Mouse (Mus musculus) liver, embryonic 12.5 days (tissue): ENCODE data around the gene H60b. TPM values are rescaled to one million over a fixed set of nuclear protein-coding genes. Genes with fewer than 3 reads are reported as not detected.
"Not testable (repeated sequence)": the region's sequence is repeated elsewhere in the genome, so short reads cannot be mapped to it uniquely, and the experiment has no call there.

ENCODE experiments used
- ATAC-seq: fragments of 200-750 bp; cut with Nextera tagmentation; 2 replicates; pipeline ENCODE4 v1.8.0; 2017; ENCODE audit warnings: moderate number of reproducible peaks, mild to moderate bottlenecking, moderate library complexity
- H3K27ac ChIP-seq: fragments of 300-500 bp; sonication (generic); 2 replicates; pipeline ENCODE4 v1.5.1; 2016; ENCODE audit warnings: mild to moderate bottlenecking
- H3K27me3 ChIP-seq: fragments of 300-500 bp; sonication (generic); replicated peaks from 2 replicates; pipeline ENCODE4 v1.6.1; 2016; ENCODE audit warnings: mild to moderate bottlenecking, moderate library complexity
- H3K36me3 ChIP-seq: fragments of 300-500 bp; sonication (generic); 2 replicates; pipeline ENCODE4 v1.6.1; 2016; ENCODE audit warnings: mild to moderate bottlenecking, moderate library complexity
- H3K4me1 ChIP-seq: fragments of 300-500 bp; sonication (generic); 2 replicates; pipeline ENCODE4 v1.6.1; 2016
- H3K4me2 ChIP-seq: fragments of 300-500 bp; sonication (generic); 2 replicates; pipeline ENCODE4 v1.6.1; 2016; ENCODE audit warnings: mild to moderate bottlenecking, moderate library complexity
- H3K4me3 ChIP-seq: fragments of 300-500 bp; sonication (generic); 2 replicates; pipeline ENCODE4 v1.5.1; 2016; ENCODE audit warnings: mild to moderate bottlenecking, moderate library complexity
- H3K9ac ChIP-seq: fragments of 300-500 bp; sonication (generic); 2 replicates; pipeline ENCODE4 v1.6.1; 2016; ENCODE audit warnings: mild to moderate bottlenecking, moderate library complexity
- H3K9me3 ChIP-seq: fragments of 300-500 bp; sonication (generic); replicated peaks from 2 replicates; pipeline ENCODE4 v1.6.1; 2016; ENCODE audit warnings: mild to moderate bottlenecking, moderate library complexity
- whole genome bisulfite sequencing: fragments of 180-500 bp; shearing (Covaris S2); methylation state at CpG from one replicate; pipeline ENCODE4 v1.1.7; 2016; ENCODE audit not compliant: insufficient replicate concordance; 5-methylcytosine and 5-hydroxymethylcytosine counted together
- polyA plus RNA-seq: library from polyadenylated mRNA; unstranded; fragments of >200 nt; fragmentation: Nextera tagmentation; extraction: Ambion mirVana; gene quantifications from 2 replicates; pipeline ENCODE4 v1.2.1, GENCODE M21; 2016

The H60b gene
- 0.16 and 0.30 TPM in 2 replicates for polyA plus RNA-seq

- ATAC-seq, H3K4me1 ChIP-seq, H3K9ac ChIP-seq, H3K36me3 ChIP-seq, H3K27ac ChIP-seq, H3K9me3 ChIP-seq: not testable (repeated sequence)
- Histone ChIP-seq H3K4me2 (peak within 1 kb of the TSS; percentile 55), H3K27me3 (peaks cover 73% of the 10 kb centered on the region), H3K4me3 (peak within 1 kb of the TSS; percentile 37)
- 2% methylated on average over 43 of the region's 48 CpGs for WGBS
Observed at GRCm38 (mm10) chr10:22158310-22158999, at the start of gene H60b, which contains the start of gene Raet1e. H60b (plus strand) TSS chr10:22158586. Raet1e (plus strand) TSS chr10:22158569.

GRCm38 (mm10) chr10:22140665-22141280 lies 17.6 kb upstream of the H60b start:
- Histone ChIP-seq H3K4me2 (peak overlapping the region; percentile 56), H3K4me1 (no peaks in the 10 kb centered on the region), H3K9me3 (no peaks in the 10 kb centered on the region), H3K27me3 (peaks cover 15% of the 10 kb centered on the region; the same call in 1 of the 2 replicates), H3K36me3 (no peaks in the 10 kb centered on the region), H3K4me3 (peak overlapping the region; percentile 30), H3K9ac (no peak overlapping the region), H3K27ac (no peak overlapping the region)
- ATAC-seq, result no peak
- 4% methylated on average over 19 of the region's 19 CpGs for WGBS

DNA sequence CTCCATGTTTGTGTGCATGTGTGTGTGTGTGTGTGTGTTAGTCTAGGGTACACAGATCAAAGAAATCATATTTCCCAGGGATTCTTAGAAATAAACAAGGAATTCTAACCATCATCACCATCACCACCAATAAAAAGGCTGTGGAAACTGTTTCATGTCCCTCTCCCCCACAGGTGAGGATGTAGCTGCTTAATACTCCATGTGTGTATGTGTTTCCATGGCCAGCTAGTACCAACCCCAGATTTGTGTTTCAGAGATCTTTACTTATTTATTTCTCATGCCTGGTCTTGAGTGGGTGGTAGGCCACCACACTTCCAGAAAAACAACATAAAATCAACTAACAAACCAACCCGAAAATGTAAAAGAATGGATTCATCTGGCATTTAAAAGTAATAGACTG lies 16.2 kb upstream of the H60b start:
- H3K4me2 ChIP-seq, ATAC-seq, H3K9me3 ChIP-seq, H3K36me3 ChIP-seq, H3K9ac ChIP-seq, H3K4me3 ChIP-seq, H3K4me1 ChIP-seq, H3K27ac ChIP-seq: not testable (repeated sequence)
- peaks cover 15% of the 10 kb centered on the region; the same call in 1 of the 2 replicates for H3K27me3 ChIP-seq
- WGBS, result 66% methylated on average over 1 of the region's 1 CpGs

DNA sequence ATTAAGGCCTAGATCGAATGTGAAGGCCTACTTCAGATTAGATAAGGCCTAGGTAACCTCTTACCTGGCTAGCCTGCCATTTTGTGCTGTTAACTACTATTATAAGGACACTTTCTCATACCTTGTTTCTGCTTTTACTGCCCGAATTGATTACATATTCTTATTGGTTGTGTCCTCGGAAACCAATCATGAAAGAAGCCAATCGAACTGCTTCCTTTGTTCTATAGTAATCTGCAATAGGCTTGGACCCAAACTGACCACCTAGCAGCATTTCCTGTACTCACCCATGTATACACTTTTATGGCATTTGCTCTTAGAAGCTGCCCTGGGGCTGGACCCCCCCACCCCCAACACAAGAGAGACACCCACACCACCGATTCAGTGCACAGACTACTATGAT lies 15.5 kb upstream of the H60b start:
- no peak for ATAC-seq
- no peaks in the 10 kb centered on the region for H3K9me3 ChIP-seq
- no peak overlapping the region for H3K4me2 ChIP-seq
- H3K36me3 ChIP-seq, result no peaks in the 10 kb centered on the region
- H3K4me3 ChIP-seq, result no peak overlapping the region
- no peak overlapping the region for H3K9ac ChIP-seq
- no peaks in the 10 kb centered on the region for H3K4me1 ChIP-seq
- H3K27ac ChIP-seq, result no peak overlapping the region
- peaks cover 15% of the 10 kb centered on the region; the same call in 1 of the 2 replicates for H3K27me3 ChIP-seq
- 53% methylated on average over 5 of the region's 5 CpGs for WGBS

DNA sequence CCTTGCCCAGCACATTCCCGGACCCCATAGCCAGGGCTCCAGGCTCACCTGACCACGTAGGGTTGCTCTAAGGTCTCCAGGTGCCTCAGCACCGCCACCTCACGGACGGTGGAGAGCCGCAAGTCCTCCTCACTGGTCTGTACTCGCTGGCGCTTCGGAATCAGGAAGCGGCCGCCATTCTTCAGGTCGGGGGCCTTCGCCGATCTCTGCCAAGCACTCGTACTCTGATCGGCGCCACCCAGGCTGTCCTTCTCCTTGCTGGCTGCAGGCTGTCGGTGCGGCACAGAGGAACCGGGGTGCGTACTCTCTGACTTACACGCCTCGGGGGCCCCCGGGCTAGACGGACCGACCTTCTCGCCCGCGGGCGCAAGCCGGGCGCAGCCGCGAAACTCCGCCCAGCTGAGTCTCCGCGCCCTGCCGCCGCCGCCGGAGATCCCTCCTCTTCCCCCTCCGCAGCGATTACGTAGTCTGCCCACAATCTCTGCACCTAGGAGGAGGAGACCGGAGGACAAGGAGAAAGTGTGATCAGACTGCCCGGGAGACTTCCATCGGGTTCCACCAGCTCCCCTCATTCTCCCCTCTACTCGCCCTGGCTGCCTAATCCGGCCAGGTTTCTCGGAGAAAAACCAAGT lies 9.8 kb upstream of the H60b start:
- ATAC-seq, result peak; percentile 80
- H3K9ac ChIP-seq, result peak overlapping the region; percentile 61
- 0% methylated on average over 47 of the region's 50 CpGs for WGBS
- peaks cover 17% of the 10 kb centered on the region for H3K4me1 ChIP-seq
- peak overlapping the region; percentile 82 for H3K4me2 ChIP-seq
- no peak overlapping the region for H3K27ac ChIP-seq
- no peaks in the 10 kb centered on the region for H3K36me3 ChIP-seq
- H3K9me3 ChIP-seq, result no peaks in the 10 kb centered on the region
- peaks cover 52% of the 10 kb centered on the region for H3K27me3 ChIP-seq
- peak overlapping the region; percentile 62 for H3K4me3 ChIP-seq

DNA sequence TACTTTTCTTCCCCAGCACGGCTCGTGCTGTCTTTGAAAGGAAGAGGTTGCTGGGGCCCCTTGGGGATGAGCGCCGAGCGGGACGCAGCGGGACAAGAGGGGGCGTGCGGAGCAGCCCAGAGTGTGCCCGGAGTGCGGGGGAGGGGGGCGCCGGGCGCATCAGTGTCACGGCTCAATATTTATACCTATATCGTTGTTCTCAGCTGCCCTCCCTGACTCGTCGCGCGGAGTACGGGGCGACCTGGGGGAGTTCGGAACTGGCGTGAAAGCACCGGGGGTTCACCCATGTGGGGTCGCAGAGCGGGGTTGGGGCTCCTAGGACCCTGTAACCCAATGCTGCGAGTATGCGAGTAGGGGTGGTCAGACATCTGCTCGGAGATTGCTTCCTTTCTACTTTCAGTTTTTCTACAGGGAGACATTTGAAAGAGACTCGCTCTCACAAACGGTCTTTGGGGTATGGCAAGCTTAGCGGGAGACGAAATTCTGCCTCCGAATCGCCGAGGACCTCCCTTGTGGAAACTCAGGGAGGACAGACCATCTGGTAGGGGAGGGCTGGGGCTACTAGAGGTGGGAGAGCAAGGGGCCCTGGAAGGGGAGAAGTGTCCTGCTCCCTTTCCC lies 9.2 kb upstream of the H60b start, which contains the start of gene E030030I06Rik:
TSS of gene E030030I06Rik (minus strand) at position 198 of the 618 bp plus-strand sequence.
- WGBS, result under 1% methylated on average over 36 of the region's 37 CpGs
- no peak for ATAC-seq
- Histone ChIP-seq H3K9me3 (no peaks in the 10 kb centered on the region), H3K4me1 (peaks cover 17% of the 10 kb centered on the region), H3K27ac (no peak within 1 kb of the TSS), H3K27me3 (peaks cover 58% of the 10 kb centered on the region), H3K4me2 (peak within 1 kb of the TSS; percentile 82), H3K9ac (peak within 1 kb of the TSS; percentile 61), H3K4me3 (peak within 1 kb of the TSS; percentile 62), H3K36me3 (no peaks in the 10 kb centered on the region)

- H3K9me3 ChIP-seq, result no peaks in the 10 kb centered on the region
- no peaks in the 10 kb centered on the region for H3K36me3 ChIP-seq
- peak overlapping the region; percentile 62 for H3K4me3 ChIP-seq
- under 1% methylated on average over 50 of the region's 50 CpGs for whole genome bisulfite sequencing
- H3K27me3 ChIP-seq, result peaks cover 62% of the 10 kb centered on the region
- H3K9ac ChIP-seq, result no peak overlapping the region
- H3K27ac ChIP-seq, result no peak overlapping the region
- peaks cover 17% of the 10 kb centered on the region for H3K4me1 ChIP-seq
- H3K4me2 ChIP-seq, result peak overlapping the region; percentile 82
- ATAC-seq, result no peak
Observed at GRCm38 (mm10) chr10:22149691-22150465, 8.5 kb upstream of the H60b start.

GRCm38 (mm10) chr10:22150593-22150992 lies 7.8 kb upstream of the H60b start:
- Histone ChIP-seq H3K9ac (no peak overlapping the region), H3K27me3 (peaks cover 70% of the 10 kb centered on the region)

GRCm38 (mm10) chr10:22151056-22151862 lies 7.1 kb upstream of the H60b start:
- not testable (repeated sequence) for ATAC-seq, H3K27ac ChIP-seq
- peak overlapping the region; percentile 15; the same call in 1 of the 2 replicates for H3K4me3 ChIP-seq

More at GRCm38 (mm10) chr10:22150593-22150992, 7.8 kb upstream of the H60b start:
- Histone ChIP-seq H3K9me3 (no peaks in the 10 kb centered on the region), H3K4me1 (peaks cover 17% of the 10 kb centered on the region), H3K36me3 (no peaks in the 10 kb centered on the region), H3K4me3 (peak overlapping the region; percentile 9; the same call in 1 of the 2 replicates), H3K4me2 (peak overlapping the region; percentile 82), H3K27ac (no peak overlapping the region)
- under 1% methylated on average over 27 of the region's 27 CpGs for WGBS
- no peak for ATAC-seq

DNA sequence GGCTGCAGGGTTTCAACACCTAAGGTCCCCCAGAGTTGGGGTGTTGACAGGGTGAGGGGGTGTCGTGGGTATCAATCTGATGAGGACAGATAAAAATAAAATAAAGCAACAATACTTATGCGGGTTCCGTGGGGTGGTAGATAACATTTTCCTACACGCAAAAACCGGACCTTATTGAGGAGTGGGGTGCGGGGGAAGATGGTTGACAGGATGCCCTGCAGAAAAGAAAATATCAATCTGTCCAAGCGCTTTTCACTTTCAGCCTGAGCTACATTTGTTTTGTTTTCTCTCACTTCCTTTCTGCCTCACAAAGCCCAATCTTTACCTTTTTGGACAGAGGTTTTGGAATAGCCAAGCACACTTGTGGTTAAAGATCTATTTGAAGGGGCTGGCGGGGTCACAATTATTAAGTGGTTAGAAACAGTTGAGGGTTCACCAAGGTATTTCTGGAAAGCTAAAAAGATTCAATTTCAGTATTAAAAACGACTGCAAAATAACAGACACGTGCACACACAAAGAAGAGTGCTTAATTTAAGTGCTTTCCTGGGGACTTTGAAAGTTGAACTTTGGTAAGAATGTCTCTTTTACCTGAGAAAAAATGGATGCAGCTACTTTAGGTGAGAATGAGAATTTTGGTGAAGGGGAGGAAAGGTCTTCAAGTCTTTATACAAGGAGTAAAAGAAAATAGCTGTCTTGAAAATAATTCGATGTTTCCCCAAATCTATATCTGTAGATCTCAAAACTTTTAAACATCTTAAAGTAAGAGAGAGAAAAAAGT lies 6.3 kb upstream of the H60b start:
- not testable (repeated sequence) for H3K4me3 ChIP-seq, H3K4me2 ChIP-seq, H3K9ac ChIP-seq, ATAC-seq, H3K27ac ChIP-seq, H3K36me3 ChIP-seq, H3K9me3 ChIP-seq
- Histone ChIP-seq H3K4me1 (peaks cover 17% of the 10 kb centered on the region), H3K27me3 (peaks cover 84% of the 10 kb centered on the region)
- WGBS, result 3% methylated on average over 11 of the region's 11 CpGs

More at GRCm38 (mm10) chr10:22151056-22151862, 7.1 kb upstream of the H60b start:
- peaks cover 17% of the 10 kb centered on the region for H3K4me1 ChIP-seq
- peak overlapping the region; percentile 33 for H3K4me2 ChIP-seq
- not testable (repeated sequence) for H3K9me3 ChIP-seq, H3K36me3 ChIP-seq, H3K9ac ChIP-seq
- 3% methylated on average over 53 of the region's 55 CpGs for WGBS
- peaks cover 76% of the 10 kb centered on the region for H3K27me3 ChIP-seq
